Mouse (Mus musculus): Measurements from ENCODE around the gene Atp6v1fnb. TPM values are rescaled to one million over a fixed set of nuclear protein-coding genes. Genes with fewer than 3 reads are reported as not detected.

The Atp6v1fnb gene
- total and polyA plus RNA-seq, 3 experiments = 1.3 TPM; not detected in 2

- no peak for ATAC-seq (ENCODE audit: extremely low read depth, insufficient number of reproducible peaks, low FRiP score, poor library complexity, severe bottlenecking)
- Histone ChIP-seq H3K27me3 (ENCODE audit: insufficient read depth, low read length) (peaks cover 43% of the 10 kb centered on the region), H3K4me1 (ENCODE audit: insufficient read depth, low read depth, low read length) (peaks cover 19% of the 10 kb centered on the region), H3K36me3 (replicated peaks) (no peaks in the 10 kb centered on the region), H3K4me3 (ENCODE audit: low read depth, low read length) (no peak overlapping the region), H3K9me3 (replicated peaks) (no peaks in the 10 kb centered on the region)
- no peak for DNase-seq (ENCODE audit: low spot score)
- no peak for TF ChIP-seq GATA1 (IDR thresholded peaks at IDR 0.05; ENCODE audit: borderline replicate concordance, low read length)
- no peak for TF ChIP-seq CTCF (IDR thresholded peaks at IDR 0.05; ENCODE audit: low read depth, low read length)
- no peak for TF ChIP-seq TAL1 (conservative IDR thresholded peaks at IDR 0.05; ENCODE audit: low read depth, low read length)
- TF ChIP-seq POLR2AphosphoS5 (IDR thresholded peaks at IDR 0.05; ENCODE audit: insufficient replicate concordance, low read depth, low read length) = no peak
- no peak for TF ChIP-seq GATA2 (IDR thresholded peaks at IDR 0.05; ENCODE audit: borderline replicate concordance, low read depth, low read length)
These were observed 26.6 kb downstream of the Atp6v1fnb start for GRCm38 (mm10) chr6:29497791-29498190.

- Histone ChIP-seq H3K9me3 (replicated peaks) (no peaks in the 10 kb centered on the region), H3K36me3 (replicated peaks) (no peaks in the 10 kb centered on the region), H3K27me3 (ENCODE audit: insufficient read depth, low read length) (peaks cover 47% of the 10 kb centered on the region), H3K4me3 (ENCODE audit: low read depth, low read length) (no peak overlapping the region), H3K4me1 (ENCODE audit: insufficient read depth, low read depth, low read length) (peaks cover 19% of the 10 kb centered on the region)
- no peak for ATAC-seq (ENCODE audit: extremely low read depth, insufficient number of reproducible peaks, low FRiP score, poor library complexity, severe bottlenecking)
- DNase-seq (ENCODE audit: low spot score) = no peak
- TF ChIP-seq POLR2AphosphoS5 (IDR thresholded peaks at IDR 0.05; ENCODE audit: insufficient replicate concordance, low read depth, low read length) = no peak
These were observed 28.9 kb downstream of the Atp6v1fnb start for GRCm38 (mm10) chr6:29500177-29500576.

DNA sequence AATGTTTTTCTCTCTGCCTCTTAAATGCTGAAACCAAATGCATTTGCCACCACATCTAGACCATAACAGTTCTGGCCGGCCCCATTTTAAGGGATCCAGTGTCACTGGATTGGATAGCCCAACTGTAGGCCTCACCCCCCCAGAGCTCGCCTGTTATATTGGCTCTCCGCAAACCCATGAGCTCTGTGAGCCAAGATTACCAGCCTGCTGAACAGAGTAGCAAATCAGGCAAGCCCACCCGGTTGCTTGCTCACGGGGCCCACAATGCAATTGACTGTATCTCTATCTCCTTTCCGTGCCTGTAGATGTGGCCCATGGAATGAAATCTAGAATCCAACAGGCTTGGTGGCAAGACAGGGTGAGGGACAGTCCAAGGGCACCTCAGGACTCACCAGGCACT lies 29.6 kb downstream of the Atp6v1fnb start:
- peaks cover 19% of the 10 kb centered on the region for H3K4me1 ChIP-seq (ENCODE audit: insufficient read depth, low read depth, low read length)
- DNase-seq (ENCODE audit: low spot score) (no peak), ATAC-seq (ENCODE audit: extremely low read depth, insufficient number of reproducible peaks, low FRiP score, poor library complexity, severe bottlenecking) (no peak)
- peaks cover 48% of the 10 kb centered on the region for H3K27me3 ChIP-seq (ENCODE audit: insufficient read depth, low read length)
- no peaks in the 10 kb centered on the region for H3K36me3 ChIP-seq (replicated peaks)
- H3K4me3 ChIP-seq (ENCODE audit: low read depth, low read length) = no peak overlapping the region
- no peaks in the 10 kb centered on the region for H3K9me3 ChIP-seq (replicated peaks)
- TF ChIP-seq GATA2 (IDR thresholded peaks at IDR 0.05; ENCODE audit: borderline replicate concordance, low read depth, low read length) = no peak
- TF ChIP-seq TAL1 (conservative IDR thresholded peaks at IDR 0.05; ENCODE audit: low read depth, low read length) = no peak
- TF ChIP-seq CTCF (IDR thresholded peaks at IDR 0.05; ENCODE audit: low read depth, low read length) = no peak
- TF ChIP-seq POLR2AphosphoS5 (IDR thresholded peaks at IDR 0.05; ENCODE audit: insufficient replicate concordance, low read depth, low read length) = no peak
- TF ChIP-seq GATA1 (IDR thresholded peaks at IDR 0.05; ENCODE audit: borderline replicate concordance, low read length) = no peak

DNA sequence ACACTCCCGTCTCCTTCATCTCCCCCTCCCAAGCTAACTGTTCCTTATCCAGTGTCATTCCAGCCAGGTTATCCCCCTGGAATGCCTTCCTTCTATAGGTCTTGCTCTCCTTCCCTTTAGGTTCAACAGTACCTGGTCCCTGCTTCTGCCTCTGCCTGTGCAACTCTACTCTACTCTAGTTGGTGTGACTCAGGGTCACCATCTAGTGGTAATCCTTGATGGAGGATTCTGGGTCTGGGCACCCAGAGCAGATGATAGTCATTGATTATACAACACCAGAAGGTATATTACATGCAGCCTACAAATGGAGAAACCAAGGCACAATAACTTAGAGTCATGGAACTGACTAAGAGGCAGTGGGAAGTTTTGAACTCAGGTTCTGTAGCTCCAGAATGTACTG lies 30.4 kb downstream of the Atp6v1fnb start:
- no peak for DNase-seq (ENCODE audit: low spot score)
- no peak for ATAC-seq (ENCODE audit: extremely low read depth, insufficient number of reproducible peaks, low FRiP score, poor library complexity, severe bottlenecking)
- Histone ChIP-seq H3K36me3 (replicated peaks) (no peaks in the 10 kb centered on the region), H3K9me3 (replicated peaks) (no peaks in the 10 kb centered on the region), H3K4me1 (ENCODE audit: insufficient read depth, low read depth, low read length) (peaks cover 16% of the 10 kb centered on the region), H3K27me3 (ENCODE audit: insufficient read depth, low read length) (peaks cover 47% of the 10 kb centered on the region), H3K4me3 (ENCODE audit: low read depth, low read length) (no peak overlapping the region)
- TF ChIP-seq GATA1 (IDR thresholded peaks at IDR 0.05; ENCODE audit: borderline replicate concordance, low read length) = no peak
- TF ChIP-seq GATA2 (IDR thresholded peaks at IDR 0.05; ENCODE audit: borderline replicate concordance, low read depth, low read length) = no peak
- no peak for TF ChIP-seq CTCF (IDR thresholded peaks at IDR 0.05; ENCODE audit: low read depth, low read length)
- TF ChIP-seq POLR2AphosphoS5 (IDR thresholded peaks at IDR 0.05; ENCODE audit: insufficient replicate concordance, low read depth, low read length) = no peak
- no peak for TF ChIP-seq TAL1 (conservative IDR thresholded peaks at IDR 0.05; ENCODE audit: low read depth, low read length)

DNA sequence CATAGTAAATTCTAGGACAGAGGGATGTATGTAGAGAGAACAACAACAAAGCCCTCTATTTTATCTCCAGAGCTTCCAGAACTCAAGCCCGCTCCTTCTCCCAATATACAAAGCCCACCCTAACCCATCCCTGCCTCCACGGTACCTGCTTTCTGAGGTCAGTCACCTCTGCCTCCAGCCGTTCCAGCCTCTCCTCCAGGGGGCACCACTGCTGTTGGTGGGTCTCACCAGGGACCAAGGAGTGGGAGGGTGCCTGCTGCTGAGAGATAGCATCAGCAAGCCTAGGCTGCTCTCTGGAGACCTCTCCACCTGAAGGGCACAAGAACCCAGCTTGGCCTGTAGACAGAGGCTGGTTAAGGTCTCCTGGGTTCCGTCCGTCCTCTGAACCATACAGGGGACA lies 34.3 kb downstream of the Atp6v1fnb start:
- Histone ChIP-seq H3K27me3 (ENCODE audit: insufficient read depth, low read length) (peaks cover 59% of the 10 kb centered on the region), H3K36me3 (replicated peaks) (no peaks in the 10 kb centered on the region)
- no peak for ATAC-seq (ENCODE audit: extremely low read depth, insufficient number of reproducible peaks, low FRiP score, poor library complexity, severe bottlenecking)

GRCm38 (mm10) chr6:29506834-29507233 lies 35.6 kb downstream of the Atp6v1fnb start:
- Histone ChIP-seq H3K27me3 (ENCODE audit: insufficient read depth, low read length) (peaks cover 61% of the 10 kb centered on the region), H3K9me3 (replicated peaks) (no peaks in the 10 kb centered on the region), H3K4me3 (ENCODE audit: low read depth, low read length) (no peak overlapping the region), H3K4me1 (ENCODE audit: insufficient read depth, low read depth, low read length) (peaks cover 2% of the 10 kb centered on the region; the same call in 1 of the 2 replicates), H3K36me3 (replicated peaks) (no peaks in the 10 kb centered on the region)
- no peak for TF ChIP-seq GATA1 (IDR thresholded peaks at IDR 0.05; ENCODE audit: borderline replicate concordance, low read length)
- no peak for TF ChIP-seq POLR2AphosphoS5 (IDR thresholded peaks at IDR 0.05; ENCODE audit: insufficient replicate concordance, low read depth, low read length)
- TF ChIP-seq CTCF (IDR thresholded peaks at IDR 0.05; ENCODE audit: low read depth, low read length) = no peak
- no peak for TF ChIP-seq GATA2 (IDR thresholded peaks at IDR 0.05; ENCODE audit: borderline replicate concordance, low read depth, low read length)
- TF ChIP-seq TAL1 (conservative IDR thresholded peaks at IDR 0.05; ENCODE audit: low read depth, low read length) = no peak
- no peak for ATAC-seq (ENCODE audit: extremely low read depth, insufficient number of reproducible peaks, low FRiP score, poor library complexity, severe bottlenecking)
- no peak for DNase-seq (ENCODE audit: low spot score)

More for the DNA sequence above, 34.3 kb downstream of the Atp6v1fnb start:
- no peak overlapping the region for H3K4me3 ChIP-seq (ENCODE audit: low read depth, low read length)
- no peak for DNase-seq (ENCODE audit: low spot score)
- no peak for TF ChIP-seq GATA2 (IDR thresholded peaks at IDR 0.05; ENCODE audit: borderline replicate concordance, low read depth, low read length)
- no peak for TF ChIP-seq GATA1 (IDR thresholded peaks at IDR 0.05; ENCODE audit: borderline replicate concordance, low read length)
- TF ChIP-seq TAL1 (conservative IDR thresholded peaks at IDR 0.05; ENCODE audit: low read depth, low read length) = no peak
- no peak for TF ChIP-seq POLR2AphosphoS5 (IDR thresholded peaks at IDR 0.05; ENCODE audit: insufficient replicate concordance, low read depth, low read length)
- TF ChIP-seq CTCF (IDR thresholded peaks at IDR 0.05; ENCODE audit: low read depth, low read length) = no peak
- H3K9me3 ChIP-seq (replicated peaks) = no peaks in the 10 kb centered on the region
- peaks cover 12% of the 10 kb centered on the region for H3K4me1 ChIP-seq (ENCODE audit: insufficient read depth, low read depth, low read length)
